Mouse (Mus musculus) E14TG2a.4 (cell line): ENCODE data around the gene Fen1.

Experiments
- CTCF ChIP-seq: conservative IDR thresholded peaks from 2 replicates; pipeline ENCODE4 v1.5.1; 2014; ENCODE audit warnings: low read length
- NANOG ChIP-seq: IDR thresholded peaks from 2 replicates; pipeline ENCODE4 v1.6.1; 2014; ENCODE audit warnings: borderline replicate concordance, low read length, mixed read lengths
- POU5F1 ChIP-seq: IDR thresholded peaks from 2 replicates; pipeline ENCODE4 v1.6.1; 2014; ENCODE audit warnings: low read length, borderline replicate concordance

DNA sequence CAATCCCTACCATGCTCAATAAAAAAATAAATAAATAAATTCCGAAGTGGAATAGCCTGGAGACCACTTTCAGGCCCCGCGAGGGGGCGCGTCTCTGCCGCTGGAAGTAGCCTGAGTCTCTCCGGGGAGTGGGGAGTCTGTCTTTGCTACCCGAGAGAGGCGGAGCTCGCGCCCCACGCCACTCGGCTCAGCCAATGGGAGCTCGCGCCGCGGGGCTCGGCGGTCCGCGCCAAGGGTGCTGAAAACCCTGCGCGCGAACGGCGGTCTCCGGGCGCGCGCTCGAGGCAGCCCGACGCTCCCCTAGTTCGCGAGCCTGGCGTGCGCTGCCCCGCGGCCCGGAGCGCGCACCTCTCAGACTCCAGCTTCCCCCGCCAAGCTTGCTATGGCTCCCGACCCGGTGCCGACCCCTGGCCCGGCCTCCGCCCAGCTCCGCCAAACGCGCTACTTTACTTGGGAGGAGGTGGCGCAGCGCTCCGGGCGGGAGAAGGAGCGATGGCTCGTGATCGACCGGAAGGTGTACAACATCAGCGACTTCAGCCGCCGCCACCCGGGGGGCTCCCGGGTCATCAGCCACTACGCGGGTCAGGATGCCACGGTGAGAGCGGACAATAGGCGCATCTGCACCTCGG is 21.2 kb downstream of the Fen1 start, which contains the start of gene Fads1:
- TF ChIP-seq CTCF (peak; percentile 18; the same call in 1 of the 2 replicates), POU5F1 (no peak), NANOG (no peak)
